8 mouse cellular contexts compared by ENCODE assay signal in the genomic region with DNA sequence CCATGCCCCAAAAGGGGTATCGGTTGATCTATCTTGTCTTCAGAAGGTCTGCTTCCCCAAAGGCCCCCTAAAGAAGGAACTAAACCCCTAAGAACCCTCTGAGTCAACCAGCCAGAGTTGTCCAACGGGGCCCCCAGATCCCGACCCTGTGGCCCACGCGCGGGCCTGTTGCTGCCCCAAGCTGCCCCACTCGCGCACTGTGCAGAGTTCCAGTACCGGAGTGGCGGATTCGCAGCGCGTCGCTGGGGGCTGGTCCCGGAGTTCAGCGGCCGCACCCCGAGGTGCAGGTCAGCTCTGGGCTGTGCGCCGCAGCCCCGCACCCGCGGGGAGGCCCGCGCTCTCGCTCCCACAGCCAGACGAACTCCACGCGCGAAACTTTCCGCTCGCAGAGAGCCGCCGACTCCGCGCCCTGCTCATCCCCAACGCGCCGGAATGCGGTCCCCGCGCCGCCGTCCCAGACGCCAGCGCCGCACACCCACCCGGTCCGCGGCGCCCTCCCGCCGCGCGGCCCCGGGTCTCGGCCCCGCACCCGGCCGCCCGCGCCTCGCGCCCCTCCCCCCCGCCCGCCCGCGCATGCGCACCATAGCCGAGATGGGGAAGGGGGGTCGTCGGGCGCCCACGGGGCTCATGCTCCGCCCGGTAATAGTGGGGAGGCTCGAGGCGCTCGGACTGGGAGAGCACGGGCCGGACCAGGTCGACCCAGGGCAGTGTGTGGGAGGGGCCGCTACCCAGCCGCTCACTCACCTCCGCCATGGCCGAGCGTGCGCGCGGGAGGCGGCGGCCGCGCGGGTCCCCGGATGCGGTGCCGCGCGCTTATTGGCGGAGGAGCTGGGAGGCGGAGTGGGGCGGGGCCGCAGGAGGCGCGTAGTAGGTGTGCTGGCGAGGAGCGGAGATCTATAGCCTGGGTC. TPM values are rescaled to one million over a fixed set of nuclear protein-coding genes. Genes with fewer than 3 reads are reported as not detected.
DNase-seq lines count a peak whose midpoint lies in the region; TF ChIP-seq lines count a peak whose summit lies in the region.

Gene Mier2 (minus strand): TSS at position 870 of the 908 bp plus-strand sequence.

- peak; percentile 26; the same call in 1 of the 2 replicates for TF ChIP-seq POLR2A in cerebellum, adult 2 months (IDR thresholded peaks at IDR 0.05; ENCODE audit: borderline replicate concordance, insufficient read depth, low read length)

- peak; percentile 86 for DNase-seq in MN1 (ENCODE audit: low spot score)
- peak; percentile 88 to 89 for DNase-seq in cerebellum, adult 2 months
- DNase-seq in frontal cortex, adult 2 months (ENCODE audit: extremely low spot score in 1 of 2, low spot score in 1 of 2), result peak; percentile 33 to 81
- DNase-seq in hindbrain, embryonic 10.5 days (ENCODE audit: low spot score), result peak; percentile 84
- peak; percentile 80 to 81 for DNase-seq in layer of hippocampus, postnatal 14 days (ENCODE audit: low spot score in 2 of 2)
- DNase-seq in lung, postnatal 10 days, result peak; percentile 75
- DNase-seq in ovary, postnatal 36 days (ENCODE audit: low spot score), result peak; percentile 81
- peak; percentile 90 for DNase-seq in thymus, postnatal 14 days

- no peak for TF ChIP-seq CTCF in cerebellum, adult 2 months (IDR thresholded peaks at IDR 0.05; ENCODE audit: borderline replicate concordance, insufficient read depth, low read depth, low read length)

- H3K4me3 ChIP-seq in cerebellum, adult 2 months (replicated peaks; ENCODE audit: insufficient read depth, low read depth, low read length), result peak within 1 kb of the TSS; percentile 90
- peak within 1 kb of the TSS; percentile 94 for H3K4me3 ChIP-seq in hindbrain, embryonic 10.5 days

- H3K27me3 ChIP-seq in cerebellum, adult 2 months (ENCODE audit: control insufficient read depth, insufficient read depth, low read length), result no peaks in the 10 kb centered on the region
- no peaks in the 10 kb centered on the region for H3K27me3 ChIP-seq in hindbrain, embryonic 10.5 days (ENCODE audit: insufficient read depth, poor library complexity, severe bottlenecking)

- H3K27ac ChIP-seq in cerebellum, adult 2 months (ENCODE audit: insufficient read depth, low read length), result peak within 1 kb of the TSS; percentile 40; the same call in 1 of the 2 replicates
- peak within 1 kb of the TSS; percentile 97 for H3K27ac ChIP-seq in hindbrain, embryonic 10.5 days

- no peaks in the 10 kb centered on the region for H3K9me3 ChIP-seq in hindbrain, embryonic 10.5 days

- peaks cover 15% of the 10 kb centered on the region for H3K4me1 ChIP-seq in cerebellum, adult 2 months (ENCODE audit: control insufficient read depth, insufficient read depth, low read length)
- peaks cover 35% of the 10 kb centered on the region for H3K4me1 ChIP-seq in hindbrain, embryonic 10.5 days (replicated peaks)

- under 1% methylated on average over 102 of the region's 108 CpGs for WGBS in cerebellum, adult 2 months
- WGBS in hindbrain, embryonic 10.5 days, result under 1% methylated on average over 108 of the region's 108 CpGs

- peaks cover 28% of the 10 kb centered on the region for H3K36me3 ChIP-seq in hindbrain, embryonic 10.5 days

RNA-seq across cellular contexts. Expression of gene Mier2, which starts in this region (rescaled TPM):
- polyA plus RNA-seq in cerebellum, adult 2 months (2012; rRNA removed), result 70.3 and 71.8 TPM in 2 replicates
- 84.8 and 89.0 TPM in 2 replicates for polyA plus RNA-seq in frontal cortex, adult 2 months (2012; rRNA removed)
- polyA plus RNA-seq in hindbrain, embryonic 10.5 days (2016; fragmentation: Nextera tagmentation; extraction: Ambion mirVana), result 70.0 and 77.2 TPM in 2 replicates
- total RNA-seq in layer of hippocampus, postnatal 14 days (2021), result 10 to 100 TPM; 51.5 to 52.8 TPM

Comparison
In these comparisons a context has a peak if more than half of its experiments do, and no peak if none do; other contexts are left out.
1. Peak in every context shown above with its lines: DNase-seq, H3K4me3 ChIP-seq and H3K27ac ChIP-seq.